Mouse (Mus musculus) limb, embryonic 14.5 days (tissue): ENCODE results near the gene Fzd7. TPM values are rescaled to one million over a fixed set of nuclear protein-coding genes. Genes with fewer than 3 reads are reported as not detected.

ENCODE experiments used
- ATAC-seq: fragments of 200-750 bp; cut with Nextera tagmentation; 2 replicates; pipeline ENCODE4 v1.8.0; 2017; ENCODE audit warnings: low read depth, moderate number of reproducible peaks, moderate TSS enrichment; ENCODE audit not compliant: low FRiP score
- DNase-seq: peaks from one replicate; pipeline ENCODE4 v3.0.0-alpha.2; 2015; ENCODE audit warnings: low spot score
- H3K27ac ChIP-seq: fragments of 300-500 bp; sonication (generic); replicated peaks from 2 replicates; pipeline ENCODE4 v1.5.1; 2014; ENCODE audit warnings: low read depth, mild to moderate bottlenecking, low read length, moderate library complexity, mixed read lengths
- H3K27me3 ChIP-seq: fragments of 300-500 bp; sonication (generic); 2 replicates; pipeline ENCODE4 v1.6.1; 2014; ENCODE audit warnings: low read length, mixed read lengths; ENCODE audit not compliant: control insufficient read depth, insufficient read depth
- H3K36me3 ChIP-seq: fragments of 300-500 bp; sonication (generic); 2 replicates; pipeline ENCODE4 v1.6.1; 2014; ENCODE audit warnings: mild to moderate bottlenecking, low read length, moderate library complexity, mixed read lengths; ENCODE audit not compliant: control insufficient read depth, insufficient read depth
- H3K4me1 ChIP-seq: fragments of 300-500 bp; sonication (generic); 2 replicates; pipeline ENCODE4 v1.6.1; 2014; ENCODE audit warnings: antibody characterized with exemption, low read length, mixed read lengths; ENCODE audit not compliant: control insufficient read depth, insufficient read depth
- H3K4me2 ChIP-seq: fragments of 300-500 bp; sonication (generic); replicated peaks from 2 replicates; pipeline ENCODE4 v1.6.1; 2014; ENCODE audit warnings: low read depth, mild to moderate bottlenecking, low read length, moderate library complexity; ENCODE audit not compliant: severe bottlenecking
- H3K4me3 ChIP-seq: fragments of 300-500 bp; sonication (generic); replicated peaks from 2 replicates; pipeline ENCODE4 v1.5.1; 2014; ENCODE audit warnings: low read length
- H3K9ac ChIP-seq: fragments of 300-500 bp; sonication (generic); 2 replicates; pipeline ENCODE4 v1.6.1; 2014; ENCODE audit warnings: mild to moderate bottlenecking, low read depth, low read length, moderate library complexity; ENCODE audit not compliant: severe bottlenecking
- H3K9me3 ChIP-seq: fragments of 300-500 bp; sonication (generic); 2 replicates; pipeline ENCODE4 v1.6.1; 2016; ENCODE audit warnings: low read length; ENCODE audit not compliant: control insufficient read depth
- POLR2A ChIP-seq: fragments of 200-500 bp; IDR thresholded peaks from 2 replicates; pipeline ENCODE4 v1.8.0; 2012; ENCODE audit warnings: inconsistent platforms, mild to moderate bottlenecking, moderate library complexity, borderline replicate concordance; ENCODE audit not compliant: insufficient read depth, insufficient read length; ENCODE audit errors: extremely low read depth
- WGBS: fragments of 180-500 bp; shearing (Covaris S2); extraction: QIAGEN DNeasy Blood & Tissue Kit; methylation state at CpG from one replicate; pipeline ENCODE4 v1.1.7; 2014; 5-methylcytosine and 5-hydroxymethylcytosine counted together
- polyA plus RNA-seq, 2 experiments: library from polyadenylated mRNA; depleted of rRNA in 1 of 2; stranded (reverse) in 1 of 2; unstranded in 1 of 2; fragments of >200 nt; fragmentation: Nextera tagmentation in 1 of 2; extraction: Ambion mirVana in 1 of 2; gene quantifications; 2 replicates each; pipeline versions ENCODE4 v1.2.1 to v1.2.3; 2012 to 2014

Gene Fzd7
- polyA plus RNA-seq, 2 experiments: 14.8 to 27.5 TPM

DNA sequence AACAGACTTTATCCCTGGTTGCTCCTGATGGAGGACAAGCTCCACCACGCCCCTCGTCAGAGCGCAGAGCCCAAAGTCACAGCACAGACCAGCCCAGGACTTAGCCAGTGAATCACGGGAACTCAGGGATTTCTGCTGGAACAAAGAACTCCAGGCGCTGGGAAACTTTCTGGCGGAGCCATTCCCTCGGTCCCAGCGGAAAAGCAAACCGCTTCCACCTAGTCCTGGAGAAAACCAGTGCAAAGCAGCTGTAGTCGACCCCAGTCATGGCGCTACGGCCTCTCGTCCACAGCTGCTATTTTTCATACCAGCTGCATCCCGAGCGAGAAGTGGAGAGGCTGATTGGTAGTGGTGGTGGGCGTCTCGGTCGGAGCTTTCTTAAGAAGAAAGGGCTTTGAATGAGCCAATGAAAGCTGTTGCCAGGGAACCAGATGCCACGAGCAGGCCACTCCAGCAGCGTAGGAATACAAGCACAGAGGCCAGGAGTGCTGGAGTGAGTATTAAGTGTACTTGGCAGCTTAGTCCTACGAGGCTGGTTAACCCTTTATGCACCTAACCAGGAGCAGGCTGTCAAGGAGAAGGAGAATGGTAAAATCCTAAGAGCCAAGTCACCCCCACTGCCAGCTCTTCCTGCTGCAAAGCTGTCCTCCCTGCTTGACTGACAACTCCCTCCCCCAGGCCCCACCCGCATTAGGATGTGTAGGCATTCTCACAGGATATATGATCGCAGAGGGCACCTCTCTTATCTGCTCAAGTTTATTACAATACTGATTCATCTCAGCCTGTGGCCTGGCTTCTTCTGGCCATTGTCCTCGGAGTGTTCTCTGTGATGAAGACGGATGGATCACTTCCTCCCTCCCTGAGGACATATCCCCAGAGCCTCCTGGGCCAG is 34.0 kb downstream of the Fzd7 start, which contains the start of gene Gm973:
Gene Gm973, plus strand, starts transcription at position 239 of the 892 bp plus-strand sequence.
- DNase-seq (peak; percentile 92), ATAC-seq (peak; percentile 93)
- H3K4me3 ChIP-seq: peak within 1 kb of the TSS; percentile 27
- H3K36me3 ChIP-seq: no peaks in the 10 kb centered on the region
- H3K4me1 ChIP-seq: peaks cover 26% of the 10 kb centered on the region
- no peaks in the 10 kb centered on the region for H3K27me3 ChIP-seq
- peak; percentile 51; the same call in 1 of the 2 replicates for TF ChIP-seq POLR2A
- peak within 1 kb of the TSS; percentile 54 for H3K9ac ChIP-seq
- H3K27ac ChIP-seq: peak within 1 kb of the TSS; percentile 90
- H3K4me2 ChIP-seq: peak within 1 kb of the TSS; percentile 46
- WGBS: 3% methylated on average over 25 of the region's 25 CpGs
- H3K9me3 ChIP-seq: no peaks in the 10 kb centered on the region

DNA sequence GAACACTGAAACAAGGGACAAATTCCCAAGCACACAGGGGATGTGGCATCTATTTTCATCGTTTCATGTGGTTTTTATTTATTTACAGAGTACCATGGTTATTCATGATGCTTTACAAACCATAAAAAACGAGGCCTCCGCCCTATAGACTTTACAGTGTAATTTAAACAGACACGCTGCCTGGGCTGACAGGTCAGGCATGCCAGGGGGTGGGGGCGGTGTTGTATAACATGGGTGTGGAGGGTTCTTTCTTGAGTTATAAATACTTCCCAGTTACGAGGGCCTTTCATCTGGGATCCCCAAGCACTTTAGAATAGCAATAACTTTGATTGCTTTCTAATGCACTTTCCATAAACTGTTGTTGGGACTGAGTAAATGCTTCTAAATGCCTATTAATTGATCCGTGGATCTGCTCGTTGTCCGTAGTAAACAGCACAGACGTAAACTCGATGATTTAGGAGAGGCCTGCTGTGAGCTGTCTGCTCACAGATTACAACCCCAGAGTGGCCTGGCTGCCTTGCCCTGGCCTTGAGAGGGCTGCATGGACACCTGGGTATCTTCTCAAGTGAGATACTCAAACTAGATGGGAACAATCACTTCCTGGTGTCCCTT is 38.1 kb downstream of the Fzd7 start:
- no peak for TF ChIP-seq POLR2A
- H3K4me3 ChIP-seq: no peak overlapping the region
- H3K27ac ChIP-seq: no peak overlapping the region
- WGBS: 7% methylated on average over 11 of the region's 11 CpGs
- H3K4me1 ChIP-seq: peaks cover 33% of the 10 kb centered on the region
- 0 out of 2 replicates have a peak overlapping the region, but pooled peaks have one; percentile 2 for H3K4me2 ChIP-seq
- no peak overlapping the region for H3K9ac ChIP-seq
- H3K27me3 ChIP-seq: no peaks in the 10 kb centered on the region
- H3K9me3 ChIP-seq: no peaks in the 10 kb centered on the region
- DNase-seq: peak; percentile 45
- H3K36me3 ChIP-seq: no peaks in the 10 kb centered on the region
- ATAC-seq: no peak

DNA sequence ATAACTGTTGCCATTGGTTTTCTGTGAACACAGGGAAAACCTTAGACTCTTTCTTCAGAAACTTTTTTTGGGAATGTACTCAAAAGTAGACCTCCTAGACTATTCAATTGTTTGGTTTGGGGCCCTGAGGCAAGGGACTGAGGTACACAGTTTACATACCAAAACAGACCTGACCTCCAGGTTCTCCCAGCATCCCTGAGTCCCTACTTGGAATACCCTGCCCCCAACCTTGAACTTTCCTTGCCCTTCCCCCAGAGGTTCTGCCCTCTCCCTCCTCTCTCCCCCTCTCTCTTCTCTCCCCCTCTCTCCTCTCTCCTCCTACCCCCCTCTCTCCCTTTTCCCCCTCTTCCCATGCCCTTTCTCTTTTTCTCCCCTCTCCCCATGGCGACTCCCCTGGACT is 40.2 kb downstream of the Fzd7 start:
- ATAC-seq: no peak
- no peak overlapping the region for H3K9ac ChIP-seq
- H3K27me3 ChIP-seq: no peaks in the 10 kb centered on the region
- H3K4me1 ChIP-seq: peaks cover 21% of the 10 kb centered on the region
- no peaks in the 10 kb centered on the region for H3K9me3 ChIP-seq
- no peak overlapping the region for H3K27ac ChIP-seq
- no peak overlapping the region for H3K4me3 ChIP-seq
- no peak for DNase-seq
- H3K4me2 ChIP-seq: no peak overlapping the region
- no peaks in the 10 kb centered on the region for H3K36me3 ChIP-seq
- no peak for TF ChIP-seq POLR2A
- 20% methylated on average over 1 of the region's 1 CpGs for WGBS

DNA sequence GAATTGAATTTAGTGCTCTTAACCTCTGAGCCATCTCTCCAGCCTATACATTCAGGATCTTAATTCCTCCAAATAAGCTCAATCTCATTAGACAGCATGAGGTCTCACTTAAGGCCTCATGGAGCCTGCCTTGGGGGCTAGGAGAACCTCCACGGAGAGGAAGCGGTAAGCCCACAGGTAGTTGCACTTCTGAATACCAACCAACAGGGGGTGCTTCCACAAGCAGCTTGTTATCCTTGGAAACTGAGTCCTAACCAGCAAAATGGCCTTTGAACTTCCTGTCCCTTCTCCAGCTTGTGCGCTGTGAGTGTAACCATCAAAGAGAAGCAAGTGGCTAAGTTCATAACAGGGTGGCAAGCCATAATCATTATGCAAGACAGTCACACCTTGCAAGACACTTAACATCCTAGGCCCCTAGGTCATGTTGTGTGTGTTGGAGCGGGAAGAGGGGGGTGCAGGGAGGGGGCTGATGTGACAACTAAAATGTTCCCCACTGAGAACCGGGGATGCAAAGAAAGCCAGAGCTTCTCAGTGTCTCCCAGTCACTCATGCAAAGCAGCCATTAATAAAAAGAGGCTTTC is 41.2 kb downstream of the Fzd7 start:
- Histone ChIP-seq H3K4me1 (peaks cover 21% of the 10 kb centered on the region), H3K4me2 (no peak overlapping the region), H3K36me3 (no peaks in the 10 kb centered on the region), H3K9ac (no peak overlapping the region), H3K27ac (no peak overlapping the region), H3K9me3 (no peaks in the 10 kb centered on the region), H3K4me3 (no peak overlapping the region), H3K27me3 (no peaks in the 10 kb centered on the region)
- ATAC-seq (no peak), DNase-seq (no peak)
- 62% methylated on average over 5 of the region's 5 CpGs for WGBS
- no peak for TF ChIP-seq POLR2A

DNA sequence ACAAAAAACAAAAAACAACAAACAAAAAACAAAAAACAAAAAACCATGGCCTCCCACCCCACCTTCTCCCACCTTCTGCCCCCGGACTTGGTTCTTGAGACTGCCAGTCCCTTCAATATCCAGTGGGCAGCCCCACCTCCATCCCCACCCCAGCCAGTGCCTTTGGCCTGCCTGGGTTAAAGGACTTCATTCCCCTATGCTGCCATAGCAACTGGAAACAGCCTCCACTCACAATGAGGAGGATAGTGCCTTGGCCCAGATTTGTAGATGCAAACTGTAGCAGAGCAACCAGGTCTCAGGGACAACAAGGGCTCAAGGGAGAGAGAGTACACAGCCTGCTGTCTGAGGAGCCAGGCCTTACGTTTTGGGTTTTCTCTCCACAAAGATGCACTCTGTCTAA is 41.8 kb downstream of the Fzd7 start:
- no peak overlapping the region for H3K4me3 ChIP-seq
- WGBS: 74% methylated on average over 2 of the region's 2 CpGs

More for the DNA sequence above, 41.8 kb downstream of the Fzd7 start:
- DNase-seq: no peak
- 0 out of 2 replicates have a peak overlapping the region, but pooled peaks have one; percentile 33 for H3K27ac ChIP-seq
- H3K9ac ChIP-seq: no peak overlapping the region
- H3K4me1 ChIP-seq: peaks cover 21% of the 10 kb centered on the region
- no peaks in the 10 kb centered on the region for H3K36me3 ChIP-seq
- no peak for ATAC-seq
- H3K27me3 ChIP-seq: no peaks in the 10 kb centered on the region
- H3K4me2 ChIP-seq: no peak overlapping the region
- no peaks in the 10 kb centered on the region for H3K9me3 ChIP-seq
- TF ChIP-seq POLR2A: no peak
